Mouse (Mus musculus) E14TG2a.4 (cell line): ENCODE measurements around the gene Dnajb8.

ENCODE experiments used
- CTCF ChIP-seq: conservative IDR thresholded peaks from 2 replicates; pipeline ENCODE4 v1.5.1; 2014; ENCODE audit warnings: low read length
- POU5F1 ChIP-seq: IDR thresholded peaks from 2 replicates; pipeline ENCODE4 v1.6.1; 2014; ENCODE audit warnings: low read length, borderline replicate concordance

DNA sequence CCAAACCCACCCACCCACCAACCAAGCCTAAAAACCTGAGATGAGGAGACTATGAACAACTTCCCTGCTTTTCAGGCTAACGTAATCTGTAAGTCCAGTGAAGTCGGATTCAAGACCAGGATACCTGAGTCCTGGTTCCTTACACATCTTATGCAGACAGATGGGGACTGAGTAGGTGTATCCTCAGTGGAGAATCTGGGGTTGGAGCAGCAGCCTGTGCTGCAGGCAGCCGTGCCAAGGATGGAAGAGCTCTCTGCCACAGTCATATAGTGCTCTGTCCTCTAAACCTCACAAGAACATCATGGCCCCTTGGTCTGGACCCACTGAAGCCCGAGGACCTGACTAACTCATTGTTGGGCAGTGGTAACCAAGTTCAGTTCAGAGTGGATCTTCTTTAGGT lies 55.2 kb downstream of the Dnajb8 start:
- TF ChIP-seq CTCF: no peak
- no peak for TF ChIP-seq POU5F1
